Mouse (Mus musculus) heart, adult 2 months (tissue): Measurements from ENCODE around the gene Cd6.

ENCODE experiments used
- CTCF ChIP-seq: fragments of 200-600 bp; IDR thresholded peaks from 2 replicates; pipeline ENCODE4 v1.8.1; 2022; ENCODE audit warnings: antibody characterized with exemption, mild to moderate bottlenecking, moderate library complexity
- EP300 ChIP-seq: fragments of 200-500 bp; IDR thresholded peaks from 2 replicates; pipeline ENCODE4 v1.6.1; 2011; ENCODE audit warnings: low read depth, low read length, control low read depth; ENCODE audit not compliant: insufficient read depth

DNA sequence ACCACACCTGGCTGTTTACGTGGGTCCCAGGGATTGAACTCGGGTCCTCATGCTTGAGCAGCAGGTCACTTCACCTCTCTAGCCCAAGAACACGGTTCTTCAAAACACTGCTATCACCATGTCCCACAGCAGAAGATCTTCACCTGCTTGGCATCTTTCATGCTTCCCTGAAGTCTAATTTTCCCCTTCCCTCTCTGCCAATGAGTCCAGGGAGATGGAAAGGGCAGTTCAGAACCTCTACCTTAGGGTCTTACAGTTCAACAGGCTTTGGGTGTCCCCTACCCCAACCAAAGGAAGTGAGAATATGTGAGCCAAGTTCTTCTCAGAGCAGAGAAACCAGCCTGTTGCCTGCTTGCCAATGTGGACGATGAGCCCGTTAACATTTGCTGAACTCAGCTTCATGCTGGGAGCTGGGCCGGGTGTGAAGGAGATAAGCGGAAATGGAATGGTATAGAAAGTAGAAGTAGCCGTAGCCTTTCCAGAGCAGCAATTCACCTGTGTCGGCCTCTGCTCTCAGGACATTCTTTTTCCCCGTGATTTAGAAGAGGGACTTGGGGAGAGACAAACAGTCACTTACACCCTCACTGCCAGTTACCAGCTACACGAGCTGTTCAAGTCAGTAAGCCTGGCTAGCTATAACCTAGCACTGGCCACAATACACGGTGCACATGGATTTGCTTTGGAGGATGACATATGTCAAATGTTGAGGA is 21.2 kb downstream of the Cd6 start:
- no peak for TF ChIP-seq CTCF
- no peak for TF ChIP-seq EP300
